Comparison of ENCODE assay signal across 25 mouse cellular contexts in the genomic region with DNA sequence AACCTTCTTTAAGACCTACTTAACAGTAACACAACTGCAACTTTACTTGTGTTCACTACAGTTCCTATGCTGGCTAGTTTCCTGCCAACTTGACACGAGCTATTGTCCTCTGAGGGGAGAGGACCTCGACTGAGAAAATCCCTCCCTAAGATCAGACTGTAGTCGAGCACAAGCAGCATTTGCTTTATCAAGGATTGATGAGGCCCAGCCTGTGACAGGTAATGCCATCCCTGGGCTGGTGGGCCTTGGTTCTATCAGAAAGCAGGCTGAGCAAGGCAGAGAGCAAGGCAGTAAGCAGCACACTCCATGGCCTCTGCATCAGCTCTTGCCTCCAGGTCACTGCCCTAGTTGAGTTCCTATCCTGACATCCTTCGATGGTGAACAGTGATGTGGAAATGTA. TPM values are rescaled to one million over a fixed set of nuclear protein-coding genes. Genes with fewer than 3 reads are reported as not detected.
DNase-seq lines count a peak whose midpoint lies in the region; TF ChIP-seq lines count a peak whose summit lies in the region.
"Had no signal": no experiment of that assay in that cellular context is flagged by ENCODE, and none has a peak within 500 bp of the region (broad histone marks: within the 10 kb centered on the region; RNA-seq: fewer than 3 reads in every experiment).

No protein-coding gene starts in this region.

- no peaks in the 10 kb centered on the region for H3K36me3 ChIP-seq in heart, embryonic 10.5 days
- H3K36me3 ChIP-seq: embryonic facial prominence, embryonic 12.5 days; forebrain, embryonic 10.5 days; heart, embryonic 15.5 days had no signal

- no peak overlapping the region for H3K4me3 ChIP-seq in heart, embryonic 10.5 days
- H3K4me3 ChIP-seq in embryonic fibroblast, embryonic 13.5 days (ENCODE audit: insufficient read depth, low read length) = no peak overlapping the region
- H3K4me3 ChIP-seq: embryonic facial prominence, embryonic 12.5 days; forebrain, embryonic 10.5 days; forebrain, embryonic 13.5 days; heart, embryonic 15.5 days had no signal

- TF ChIP-seq POLR2A in embryonic fibroblast, embryonic 13.5 days (IDR thresholded peaks at IDR 0.05; ENCODE audit: low read depth, low read length) = no peak

- peaks cover 13% of the 10 kb centered on the region for H3K4me1 ChIP-seq in heart, embryonic 10.5 days
- H3K4me1 ChIP-seq in embryonic fibroblast, embryonic 13.5 days (ENCODE audit: control insufficient read depth, insufficient read depth, low read length) = peaks cover 7% of the 10 kb centered on the region; the same call in 1 of the 2 replicates
- H3K4me1 ChIP-seq: embryonic facial prominence, embryonic 12.5 days had no signal

- H3K9me3 ChIP-seq in heart, embryonic 10.5 days = no peaks in the 10 kb centered on the region
- H3K9me3 ChIP-seq: embryonic facial prominence, embryonic 12.5 days; forebrain, embryonic 10.5 days; forebrain, embryonic 13.5 days; heart, embryonic 15.5 days had no signal

- no peak for TF ChIP-seq CTCF in embryonic fibroblast, embryonic 13.5 days (IDR thresholded peaks at IDR 0.05; ENCODE audit: borderline replicate concordance, insufficient read depth, low read length)

- no peak for DNase-seq in heart, embryonic 10.5 days (ENCODE audit: low spot score)
- DNase-seq in heart, adult 18-20 months = no peak
- peak; percentile 21 for DNase-seq in 3T3-L1 (ENCODE audit: low read depth, low spot score)
- DNase-seq in right cerebral cortex, postnatal 36 days (ENCODE audit: low spot score in 2 of 2) = no peak
- no peak for DNase-seq in embryo, embryonic 9.5 days (ENCODE audit: extremely low spot score)
- DNase-seq: adrenal gland, adult 8-10 months; adrenal gland, postnatal 25 days; cerebellum, adult 11-12 months; cerebellum, adult 8-10 months; cerebellum, postnatal 10 days; cerebellum, postnatal 36 days; embryo, embryonic 11 days; gastrocnemius, postnatal 10 days; gastrocnemius, postnatal 36 days; heart, postnatal 10 days; heart, postnatal 4 days had no signal

- 0 out of 2 replicates have a peak overlapping the region, but pooled peaks have one; percentile 10 for H3K27ac ChIP-seq in heart, embryonic 10.5 days
- H3K27ac ChIP-seq in embryonic fibroblast, embryonic 13.5 days (ENCODE audit: insufficient read depth, low read length) = peak overlapping the region; percentile 84
- H3K27ac ChIP-seq: embryonic facial prominence, embryonic 12.5 days; forebrain, embryonic 13.5 days; heart, embryonic 15.5 days; hindbrain, embryonic 14.5 days; hindbrain, postnatal 0 days had no signal

- no peaks in the 10 kb centered on the region for H3K27me3 ChIP-seq in heart, embryonic 10.5 days (ENCODE audit: insufficient read depth, poor library complexity, severe bottlenecking)
- H3K27me3 ChIP-seq: embryonic facial prominence, embryonic 12.5 days; heart, embryonic 15.5 days had no signal

- WGBS in heart, embryonic 10.5 days = 56% methylated on average over 4 of the region's 4 CpGs

RNA-seq across cellular contexts. Expression of a gene that starts 5.5 kb away (rescaled TPM):
- 3.5 and 5.0 TPM in 2 replicates for polyA plus RNA-seq in heart, embryonic 10.5 days (2016; fragmentation: Nextera tagmentation; extraction: Ambion mirVana)
- 1 to 10 TPM; 6.3 to 7.3 TPM for total RNA-seq in heart, adult 18-20 months (2021)
- 7.3 and 9.3 TPM in 2 replicates for polyA plus RNA-seq in embryonic fibroblast, embryonic 13.5 days (2011; ENCODE audit: insufficient read length, low read depth, missing spikeins)
- total RNA-seq: granulocyte monocyte progenitor cell, adult 5-6 weeks had no signal
- polyA plus RNA-seq: activated CD4-positive, CD25-positive, alpha-beta regulatory T cell, adult 4 months had no signal

RNA-seq across cellular contexts. Expression of a gene that starts 6.0 kb away (rescaled TPM):
- 66.6 and 68.7 TPM in 2 replicates for polyA plus RNA-seq in heart, embryonic 10.5 days (2016; fragmentation: Nextera tagmentation; extraction: Ambion mirVana)
- total RNA-seq in heart, adult 18-20 months (2021) = 10 to 100 TPM; 36.6 to 43.3 TPM
- 125 and 128 TPM in 2 replicates for polyA plus RNA-seq in embryonic fibroblast, embryonic 13.5 days (2011; ENCODE audit: insufficient read length, low read depth, missing spikeins)
